Mouse (Mus musculus): ENCODE data around the gene Gm19965. TPM values are rescaled to one million over a fixed set of nuclear protein-coding genes. Genes with fewer than 3 reads are reported as not detected.

Gene Gm19965
- polyA plus RNA-seq (2015; fragmentation: Nextera tagmentation; extraction: Ambion mirVana) = not detected in 2 replicates

DNA sequence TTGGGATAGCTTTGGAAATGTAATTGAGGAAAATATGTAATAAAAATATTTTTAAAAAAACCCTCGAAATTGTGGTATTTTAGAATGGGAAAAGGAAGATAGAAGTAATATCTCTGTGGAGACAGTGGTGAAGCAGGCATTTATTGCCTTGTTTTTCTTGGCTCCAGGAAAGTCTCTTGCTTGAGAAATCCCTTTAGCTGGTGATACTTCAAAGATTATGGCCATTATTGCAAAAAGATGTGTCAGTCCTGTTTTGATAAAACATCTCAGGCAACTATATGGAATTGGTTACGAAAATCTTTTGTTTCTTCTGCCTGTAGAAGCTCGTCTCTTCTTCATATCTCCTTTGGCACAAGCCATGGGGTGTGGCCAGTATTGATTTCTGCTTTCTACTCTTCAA lies at the start of gene Gm19965:
Gene Gm19965 (plus strand): TSS at position 301 of the 400 bp plus-strand sequence.
- no peaks in the 10 kb centered on the region for H3K9me3 ChIP-seq (ENCODE audit: control insufficient read depth, low read length)
- no peak for ATAC-seq
- H3K27me3 ChIP-seq (replicated peaks; ENCODE audit: control insufficient read depth, insufficient read depth, low read length) = no peaks in the 10 kb centered on the region
- H3K27ac ChIP-seq (ENCODE audit: low read depth, low read length) = no peak within 1 kb of the TSS
- WGBS = 80% methylated on average over 3 of the region's 3 CpGs
- no peak within 1 kb of the TSS for H3K4me3 ChIP-seq (ENCODE audit: low read length)
- no peak within 1 kb of the TSS for H3K4me2 ChIP-seq (ENCODE audit: low read length)
- H3K36me3 ChIP-seq (ENCODE audit: control insufficient read depth, insufficient read depth, low read length) = no peaks in the 10 kb centered on the region
- no peaks in the 10 kb centered on the region for H3K4me1 ChIP-seq (ENCODE audit: control insufficient read depth, insufficient read depth, low read depth, low read length)
- no peak within 1 kb of the TSS for H3K9ac ChIP-seq (ENCODE audit: low read depth, low read length)

DNA sequence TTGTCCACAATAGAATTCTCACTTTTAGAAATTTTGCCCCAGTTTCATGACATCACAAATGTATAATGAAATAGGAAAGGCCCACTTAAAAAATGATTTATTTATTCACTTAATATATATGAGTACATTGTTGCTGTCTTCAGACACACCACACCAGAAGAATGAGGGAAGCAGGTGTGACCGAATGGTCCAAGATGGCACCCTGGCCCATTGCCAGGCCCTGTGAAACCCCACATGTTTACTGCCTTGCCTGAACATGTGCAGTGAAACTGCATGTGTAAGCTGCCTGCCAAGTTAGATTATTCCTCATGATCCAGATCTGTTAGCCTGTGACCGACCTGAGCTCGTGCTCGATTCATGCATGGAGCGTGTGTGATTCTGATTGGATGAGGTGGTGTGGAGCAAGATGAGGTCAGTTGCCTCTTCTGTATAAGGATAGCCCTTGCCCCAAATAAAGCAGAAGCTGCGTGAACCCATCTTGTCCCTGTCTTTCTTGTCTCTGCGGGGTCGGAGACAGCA lies 20.3 kb upstream of the Gm19965 start:
- no peaks in the 10 kb centered on the region for H3K27me3 ChIP-seq (replicated peaks; ENCODE audit: control insufficient read depth, insufficient read depth, low read length)
- no peaks in the 10 kb centered on the region for H3K36me3 ChIP-seq (ENCODE audit: control insufficient read depth, insufficient read depth, low read length)
- WGBS = 85% methylated on average over 8 of the region's 8 CpGs
- H3K4me3 ChIP-seq (ENCODE audit: low read length) = no peak overlapping the region
- H3K9me3 ChIP-seq (ENCODE audit: control insufficient read depth, low read length) = no peaks in the 10 kb centered on the region
- H3K27ac ChIP-seq (ENCODE audit: low read depth, low read length) = no peak overlapping the region
- ATAC-seq = peak; percentile 24; the same call in 1 of the 2 replicates
- H3K4me2 ChIP-seq (ENCODE audit: low read length) = no peak overlapping the region
- H3K9ac ChIP-seq (ENCODE audit: low read depth, low read length) = no peak overlapping the region
- no peaks in the 10 kb centered on the region for H3K4me1 ChIP-seq (ENCODE audit: control insufficient read depth, insufficient read depth, low read depth, low read length)
